Comparison of ENCODE assay signal across 7 mouse cellular contexts in genomic region chr2:122117961-122118958, GRCm38 (mm10). TPM values are rescaled to one million over a fixed set of nuclear protein-coding genes. Genes with fewer than 3 reads are reported as not detected.
DNase-seq lines count a peak whose midpoint lies in the region; ATAC-seq lines count a peak whose summit lies in the region.

TSS of gene Spg11 (minus strand) at chr2:122118386.

- H3K9me3 ChIP-seq in embryonic facial prominence, embryonic 12.5 days = no peaks in the 10 kb centered on the region
- no peaks in the 10 kb centered on the region for H3K9me3 ChIP-seq in limb, embryonic 11.5 days (ENCODE audit: control insufficient read depth, low read length)
- no peaks in the 10 kb centered on the region for H3K9me3 ChIP-seq in midbrain, embryonic 14.5 days (ENCODE audit: control insufficient read depth, low read length)

- peaks cover 11% of the 10 kb centered on the region; the same call in 1 of the 2 replicates for H3K36me3 ChIP-seq in embryonic facial prominence, embryonic 12.5 days
- no peaks in the 10 kb centered on the region for H3K36me3 ChIP-seq in limb, embryonic 11.5 days (ENCODE audit: control insufficient read depth, insufficient read depth, low read length)
- H3K36me3 ChIP-seq in midbrain, embryonic 14.5 days (ENCODE audit: control insufficient read depth, insufficient read depth, low read length) = peaks cover 12% of the 10 kb centered on the region

- no peaks in the 10 kb centered on the region; the same call in 1 of the 2 replicates for H3K4me1 ChIP-seq in embryonic facial prominence, embryonic 12.5 days
- no peaks in the 10 kb centered on the region for H3K4me1 ChIP-seq in limb, embryonic 11.5 days (ENCODE audit: control insufficient read depth, insufficient read depth, low read length)
- peaks cover 8% of the 10 kb centered on the region for H3K4me1 ChIP-seq in midbrain, embryonic 14.5 days (ENCODE audit: control insufficient read depth, insufficient read depth, low read length)

- WGBS in embryonic facial prominence, embryonic 12.5 days = under 1% methylated on average over 47 of the region's 47 CpGs
- WGBS in limb, embryonic 11.5 days = under 1% methylated on average over 47 of the region's 47 CpGs
- under 1% methylated on average over 47 of the region's 47 CpGs for WGBS in midbrain, embryonic 14.5 days

- peak within 1 kb of the TSS; percentile 83 for H3K4me3 ChIP-seq in embryonic facial prominence, embryonic 12.5 days
- peak within 1 kb of the TSS; percentile 74 for H3K4me3 ChIP-seq in limb, embryonic 11.5 days (ENCODE audit: low read depth, low read length)
- H3K4me3 ChIP-seq in midbrain, embryonic 14.5 days (replicated peaks; ENCODE audit: low read depth, low read length) = peak within 1 kb of the TSS; percentile 96

- DNase-seq in adrenal gland, postnatal 25 days = peak; percentile 98
- peak; percentile 100 for DNase-seq in heart, adult 11 months
- peak; percentile 98 for DNase-seq in kidney, adult 18-20 months
- peak; percentile 96 for DNase-seq in limb, embryonic 11.5 days (ENCODE audit: low spot score)
- peak; percentile 98 for DNase-seq in midbrain, embryonic 14.5 days
- peak; percentile 95 for DNase-seq in spleen, adult 18-20 months

- H3K9ac ChIP-seq in embryonic facial prominence, embryonic 12.5 days = peak within 1 kb of the TSS; percentile 84
- H3K9ac ChIP-seq in limb, embryonic 11.5 days (ENCODE audit: low read length) = peak within 1 kb of the TSS; percentile 89
- H3K9ac ChIP-seq in midbrain, embryonic 14.5 days (replicated peaks; ENCODE audit: low read length) = peak within 1 kb of the TSS; percentile 95

- no peaks in the 10 kb centered on the region for H3K27me3 ChIP-seq in embryonic facial prominence, embryonic 12.5 days
- no peaks in the 10 kb centered on the region for H3K27me3 ChIP-seq in limb, embryonic 11.5 days (ENCODE audit: control insufficient read depth, insufficient read depth, low read length)
- no peaks in the 10 kb centered on the region for H3K27me3 ChIP-seq in midbrain, embryonic 14.5 days (ENCODE audit: control insufficient read depth, insufficient read depth, low read length)

- H3K4me2 ChIP-seq in embryonic facial prominence, embryonic 12.5 days (replicated peaks) = peak within 1 kb of the TSS; percentile 57
- peak within 1 kb of the TSS; percentile 51 for H3K4me2 ChIP-seq in limb, embryonic 11.5 days (ENCODE audit: low read depth, severe bottlenecking)
- peak within 1 kb of the TSS; percentile 55 for H3K4me2 ChIP-seq in midbrain, embryonic 14.5 days (ENCODE audit: low read length)

- peak within 1 kb of the TSS; percentile 98 for H3K27ac ChIP-seq in embryonic facial prominence, embryonic 12.5 days
- H3K27ac ChIP-seq in limb, embryonic 11.5 days (replicated peaks; ENCODE audit: low read depth, low read length) = peak within 1 kb of the TSS; percentile 94
- H3K27ac ChIP-seq in midbrain, embryonic 14.5 days (replicated peaks; ENCODE audit: low read depth, low read length) = peak within 1 kb of the TSS; percentile 97

- ATAC-seq in embryonic facial prominence, embryonic 12.5 days (ENCODE audit: insufficient number of reproducible peaks, insufficient read depth, low FRiP score, low TSS enrichment) = peak; percentile 99
- peak; percentile 100 for ATAC-seq in limb, embryonic 11.5 days (ENCODE audit: insufficient number of reproducible peaks, low FRiP score, low TSS enrichment, low read depth)
- peak; percentile 100 for ATAC-seq in midbrain, embryonic 14.5 days (ENCODE audit: low FRiP score, low TSS enrichment)

RNA-seq across cellular contexts. Expression of gene Spg11, which starts in this region (rescaled TPM):
- total RNA-seq in adrenal gland, postnatal 25 days (2021) = 20.1 and 22.6 TPM in 2 replicates
- 11.8 and 12.1 TPM in 2 replicates for polyA plus RNA-seq in embryonic facial prominence, embryonic 12.5 days (2016; fragmentation: Nextera tagmentation; extraction: Ambion mirVana)
- polyA plus RNA-seq in limb, embryonic 11.5 days (2014; fragmentation: Nextera tagmentation; extraction: Ambion mirVana) = 9.5 and 13.0 TPM in 2 replicates
- 9.4 and 12.1 TPM in 2 replicates for polyA plus RNA-seq in midbrain, embryonic 14.5 days (2014; fragmentation: Nextera tagmentation; extraction: Ambion mirVana)

Comparison
In these comparisons a context has a peak if more than half of its experiments do, and no peak if none do; other contexts are left out.
1. Peak in every context shown above with its lines: DNase-seq, ATAC-seq, H3K4me3 ChIP-seq and H3K27ac ChIP-seq.